Mouse (Mus musculus): Measurements from ENCODE around the gene Ccdc9b.

Ccdc9b gene

DNA sequence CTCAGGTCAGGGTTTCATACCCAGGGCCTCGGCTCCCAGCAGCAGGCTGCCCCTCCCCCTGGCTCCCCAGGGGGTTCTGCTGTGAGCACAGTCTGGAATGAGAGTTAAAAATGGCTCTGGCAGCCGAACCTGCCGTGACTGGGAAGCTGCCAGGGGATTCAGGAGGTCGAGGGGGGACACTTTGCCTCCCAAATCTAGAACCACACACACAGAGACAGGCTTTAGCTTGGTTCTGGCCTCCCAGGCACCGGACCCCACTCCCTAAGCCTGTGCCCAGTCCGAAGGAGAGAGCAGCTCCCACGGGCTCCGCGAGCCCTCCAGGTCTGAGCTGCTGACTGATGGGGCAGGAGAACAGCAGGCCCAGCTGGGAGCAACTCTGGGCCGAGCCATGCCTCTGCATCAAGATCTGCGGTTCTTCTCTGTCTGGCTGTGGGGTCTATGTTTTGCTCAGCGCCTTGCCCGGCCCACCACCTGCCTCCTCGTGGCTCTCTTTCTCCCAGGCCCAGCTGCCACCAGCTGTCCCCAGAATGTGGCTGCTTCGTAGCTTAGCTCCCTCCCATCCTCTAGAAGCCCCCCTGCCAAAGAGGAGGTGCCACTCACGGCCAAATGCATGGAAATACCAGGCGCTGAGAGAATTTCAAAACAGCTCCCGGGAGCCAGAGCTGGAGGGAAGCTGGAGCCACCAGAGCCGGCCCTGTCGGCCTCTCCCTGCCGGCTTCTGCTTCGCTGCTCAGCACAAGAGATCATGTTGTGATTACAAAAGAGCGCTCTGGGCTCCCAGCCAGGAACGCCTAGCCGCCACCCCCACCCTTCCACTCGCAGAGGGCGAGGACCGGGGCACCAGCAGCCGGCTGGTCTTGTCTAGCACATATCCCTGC lies at the start of gene Ccdc9b:
Gene Ccdc9b, minus strand, starts transcription at position 756 of the 878 bp plus-strand sequence.
- H3K36me3 ChIP-seq (ENCODE audit: control insufficient read depth, insufficient read depth, low read length, poor library complexity, severe bottlenecking) = no peaks in the 10 kb centered on the region
- no peaks in the 10 kb centered on the region for H3K27me3 ChIP-seq (ENCODE audit: control insufficient read depth, insufficient read depth, low read length, poor library complexity, severe bottlenecking)
- no peak for DNase-seq (ENCODE audit: low read depth, low spot score)

- Histone ChIP-seq H3K36me3 (ENCODE audit: control insufficient read depth, insufficient read depth, low read length, poor library complexity, severe bottlenecking) (no peaks in the 10 kb centered on the region), H3K27me3 (ENCODE audit: control insufficient read depth, insufficient read depth, low read length, poor library complexity, severe bottlenecking) (no peaks in the 10 kb centered on the region)
- DNase-seq (ENCODE audit: low read depth, low spot score) = no peak
These were observed 48.4 kb upstream of the Ccdc9b start for GRCm38 (mm10) chr2:118810861-118811260.

- DNase-seq (ENCODE audit: low read depth, low spot score) = no peak
- no peaks in the 10 kb centered on the region for H3K27me3 ChIP-seq (ENCODE audit: control insufficient read depth, insufficient read depth, low read length, poor library complexity, severe bottlenecking)
These were observed 44.4 kb upstream of the Ccdc9b start for GRCm38 (mm10) chr2:118806860-118807259.

DNA sequence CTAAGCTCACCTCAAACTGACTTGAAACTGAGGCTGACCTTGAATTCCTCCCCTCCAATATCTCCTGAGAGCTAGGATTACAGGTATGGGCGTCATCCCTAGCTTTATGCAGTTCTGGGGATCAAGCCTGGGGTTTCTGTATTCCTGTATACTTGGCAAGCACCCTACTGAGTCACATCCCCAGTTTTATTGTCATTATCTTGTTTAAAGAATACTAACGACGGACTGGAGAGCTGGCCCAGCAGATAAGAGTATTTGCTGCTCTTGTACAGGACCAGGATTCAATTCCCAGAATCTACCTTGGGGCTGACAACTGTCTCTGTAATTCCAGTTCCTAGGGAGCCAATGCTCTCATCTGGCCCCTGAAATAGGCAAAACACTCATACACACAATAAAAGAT lies 43.3 kb upstream of the Ccdc9b start:
- H3K36me3 ChIP-seq (ENCODE audit: control insufficient read depth, insufficient read depth, low read length, poor library complexity, severe bottlenecking) = no peaks in the 10 kb centered on the region
- no peaks in the 10 kb centered on the region for H3K27me3 ChIP-seq (ENCODE audit: control insufficient read depth, insufficient read depth, low read length, poor library complexity, severe bottlenecking)
- DNase-seq (ENCODE audit: low read depth, low spot score) = no peak

More at GRCm38 (mm10) chr2:118806860-118807259, 44.4 kb upstream of the Ccdc9b start:
- no peaks in the 10 kb centered on the region for H3K36me3 ChIP-seq (ENCODE audit: control insufficient read depth, insufficient read depth, low read length, poor library complexity, severe bottlenecking)

- H3K27me3 ChIP-seq (ENCODE audit: control insufficient read depth, insufficient read depth, low read length, poor library complexity, severe bottlenecking) = no peaks in the 10 kb centered on the region
- DNase-seq (ENCODE audit: low read depth, low spot score) = no peak
These were observed 42.7 kb upstream of the Ccdc9b start for GRCm38 (mm10) chr2:118805137-118805536.

DNA sequence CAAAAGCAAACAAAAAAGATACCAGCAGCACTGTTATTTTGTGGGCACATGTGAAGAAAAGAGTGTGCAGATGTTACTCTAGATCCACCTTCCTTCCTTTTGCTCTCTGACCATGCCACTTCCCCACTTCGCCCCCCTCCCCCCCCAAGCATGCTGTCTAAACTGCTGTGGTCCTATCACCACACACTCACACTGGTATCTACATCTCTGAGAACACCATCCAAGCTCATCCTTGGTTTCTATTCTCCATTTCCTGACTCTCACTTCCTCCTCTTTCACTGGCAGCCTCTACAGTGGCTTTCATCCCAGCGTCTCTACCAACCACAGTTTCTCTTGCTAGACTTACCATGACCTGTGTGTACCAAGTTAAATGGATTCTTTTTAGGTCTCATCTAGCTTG lies 42.0 kb upstream of the Ccdc9b start:
- Histone ChIP-seq H3K27me3 (ENCODE audit: control insufficient read depth, insufficient read depth, low read length, poor library complexity, severe bottlenecking) (no peaks in the 10 kb centered on the region), H3K36me3 (ENCODE audit: control insufficient read depth, insufficient read depth, low read length, poor library complexity, severe bottlenecking) (no peaks in the 10 kb centered on the region)
- DNase-seq (ENCODE audit: low read depth, low spot score) = peak; percentile 69

More at GRCm38 (mm10) chr2:118805137-118805536, 42.7 kb upstream of the Ccdc9b start:
- H3K36me3 ChIP-seq (ENCODE audit: control insufficient read depth, insufficient read depth, low read length, poor library complexity, severe bottlenecking) = no peaks in the 10 kb centered on the region

DNA sequence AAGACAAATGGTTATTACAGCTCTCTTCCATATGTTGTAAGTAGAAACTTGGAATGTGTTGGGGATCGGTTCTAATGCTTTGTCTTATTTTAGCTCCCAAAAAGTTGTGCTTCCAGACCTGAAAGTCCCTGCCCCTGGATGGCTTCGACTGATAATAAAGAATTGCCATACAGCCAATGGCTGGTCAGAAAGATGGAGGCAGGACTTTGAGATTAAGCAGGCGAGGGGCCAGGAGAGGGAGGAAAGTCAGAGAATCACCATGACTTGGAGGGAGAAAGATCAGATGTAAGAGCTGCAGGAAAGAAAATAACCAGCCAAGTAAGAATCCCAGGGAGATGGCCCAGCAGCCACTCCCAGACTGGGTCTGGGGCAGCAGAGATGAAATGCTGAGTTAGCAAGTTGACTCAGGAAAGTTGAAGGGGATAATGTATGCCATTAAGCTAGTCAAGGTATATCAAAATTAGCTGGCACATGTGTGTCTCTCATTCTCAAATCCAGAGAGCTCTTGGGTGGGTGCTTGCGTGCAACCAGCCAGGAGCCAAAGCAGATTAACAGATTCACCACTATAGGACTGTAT lies 40.2 kb upstream of the Ccdc9b start:
- no peaks in the 10 kb centered on the region for H3K36me3 ChIP-seq (ENCODE audit: control insufficient read depth, insufficient read depth, low read length, poor library complexity, severe bottlenecking)
- H3K27me3 ChIP-seq (ENCODE audit: control insufficient read depth, insufficient read depth, low read length, poor library complexity, severe bottlenecking) = no peaks in the 10 kb centered on the region
- DNase-seq (ENCODE audit: low read depth, low spot score) = no peak

DNA sequence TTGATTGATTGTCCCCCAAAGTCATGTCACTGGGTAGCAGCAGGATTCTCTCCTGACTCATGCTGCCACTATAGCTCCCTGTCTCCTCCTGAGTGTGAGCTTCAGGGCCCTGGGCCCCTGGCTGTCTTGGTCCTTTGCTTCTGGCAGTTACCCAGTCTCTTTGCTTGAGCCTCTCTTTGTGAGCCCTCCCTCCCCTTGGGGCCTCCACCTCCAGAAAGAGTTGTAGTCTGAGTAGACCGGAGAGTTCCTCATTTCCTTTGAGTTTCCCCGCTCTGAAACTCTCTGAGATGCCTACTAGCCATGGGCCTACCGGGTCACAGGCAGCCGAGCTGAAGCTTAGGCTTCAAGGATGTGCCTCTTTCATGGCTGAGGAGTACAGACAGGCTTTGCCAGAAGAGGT lies 31.2 kb upstream of the Ccdc9b start:
- no peak for DNase-seq (ENCODE audit: low read depth, low spot score)
- Histone ChIP-seq H3K36me3 (ENCODE audit: control insufficient read depth, insufficient read depth, low read length, poor library complexity, severe bottlenecking) (no peaks in the 10 kb centered on the region), H3K27me3 (ENCODE audit: control insufficient read depth, insufficient read depth, low read length, poor library complexity, severe bottlenecking) (no peaks in the 10 kb centered on the region)

DNA sequence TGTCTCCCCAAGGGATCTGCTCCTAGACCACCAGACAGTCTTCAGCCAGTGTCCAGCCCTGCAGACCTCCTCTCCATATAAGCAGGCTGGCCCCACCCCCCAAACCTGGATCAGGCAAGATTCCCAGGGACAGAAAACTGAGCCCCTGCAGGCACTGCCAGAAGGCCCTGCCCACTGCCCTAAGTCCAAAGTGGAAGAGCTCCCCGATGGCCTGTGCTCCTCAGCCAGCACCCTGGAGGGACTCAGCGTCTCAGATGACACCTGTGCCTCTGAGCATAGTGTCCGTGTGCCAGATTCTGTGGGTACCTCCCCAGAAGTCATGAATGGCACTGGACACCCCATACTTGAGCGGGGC lies 29.8 kb upstream of the Ccdc9b start:
- DNase-seq (ENCODE audit: low read depth, low spot score) = no peak
- no peaks in the 10 kb centered on the region for H3K27me3 ChIP-seq (ENCODE audit: control insufficient read depth, insufficient read depth, low read length, poor library complexity, severe bottlenecking)
- H3K36me3 ChIP-seq (ENCODE audit: control insufficient read depth, insufficient read depth, low read length, poor library complexity, severe bottlenecking) = no peaks in the 10 kb centered on the region

GRCm38 (mm10) chr2:118791591-118792258 lies 29.3 kb upstream of the Ccdc9b start:
- H3K36me3 ChIP-seq (ENCODE audit: control insufficient read depth, insufficient read depth, low read length, poor library complexity, severe bottlenecking) = no peaks in the 10 kb centered on the region
- no peaks in the 10 kb centered on the region for H3K27me3 ChIP-seq (ENCODE audit: control insufficient read depth, insufficient read depth, low read length, poor library complexity, severe bottlenecking)
- DNase-seq (ENCODE audit: low read depth, low spot score) = no peak

DNA sequence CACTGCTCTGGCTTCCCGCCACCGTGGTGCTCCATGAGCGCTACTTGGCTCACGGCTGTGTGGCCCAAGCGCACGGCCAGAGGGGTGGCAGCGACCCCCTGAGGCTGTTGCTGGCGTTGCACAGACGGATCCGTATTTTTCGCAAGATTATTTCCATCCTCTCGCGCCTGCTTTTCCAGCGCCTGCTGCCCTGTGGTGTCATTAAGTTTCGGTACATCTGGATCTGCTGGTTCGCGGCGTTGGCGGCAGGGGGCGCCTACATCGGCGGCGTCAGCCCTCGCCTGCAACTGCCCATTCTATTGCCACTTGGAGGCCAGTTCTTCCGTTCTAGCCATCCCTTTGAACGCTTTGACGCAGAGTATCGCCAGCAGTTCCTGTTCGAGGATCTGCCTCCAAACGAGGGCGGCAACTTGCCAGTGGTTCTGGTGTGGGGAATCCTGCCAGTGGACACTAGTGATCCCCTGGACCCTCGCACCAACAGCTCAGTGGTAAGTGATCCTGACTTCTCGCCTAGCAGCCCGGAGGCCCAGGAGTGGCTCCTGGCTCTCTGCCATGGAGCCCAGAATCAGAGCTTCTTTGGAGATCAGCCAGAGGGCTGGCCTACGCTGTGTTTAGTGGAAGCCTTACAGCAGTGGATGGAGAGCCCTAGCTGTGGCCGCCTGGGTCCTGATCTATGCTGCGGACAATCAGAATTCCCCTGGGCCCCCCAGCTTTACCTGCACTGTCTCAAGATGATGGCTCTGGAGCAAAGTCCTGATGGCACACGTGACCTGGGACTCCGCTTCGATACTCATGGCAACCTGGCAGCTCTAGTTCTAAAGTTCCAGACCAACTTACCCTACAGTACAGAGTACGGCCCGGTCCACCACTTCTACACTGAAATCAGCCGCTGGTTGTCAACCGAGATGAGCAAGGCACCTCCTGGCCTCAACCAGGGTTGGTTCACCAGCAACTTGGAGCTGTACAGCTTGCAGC lies 28.4 kb upstream of the Ccdc9b start:
- no peaks in the 10 kb centered on the region for H3K36me3 ChIP-seq (ENCODE audit: control insufficient read depth, insufficient read depth, low read length, poor library complexity, severe bottlenecking)
- H3K27me3 ChIP-seq (ENCODE audit: control insufficient read depth, insufficient read depth, low read length, poor library complexity, severe bottlenecking) = no peaks in the 10 kb centered on the region
- peak; percentile 57 for DNase-seq (ENCODE audit: low read depth, low spot score)

DNA sequence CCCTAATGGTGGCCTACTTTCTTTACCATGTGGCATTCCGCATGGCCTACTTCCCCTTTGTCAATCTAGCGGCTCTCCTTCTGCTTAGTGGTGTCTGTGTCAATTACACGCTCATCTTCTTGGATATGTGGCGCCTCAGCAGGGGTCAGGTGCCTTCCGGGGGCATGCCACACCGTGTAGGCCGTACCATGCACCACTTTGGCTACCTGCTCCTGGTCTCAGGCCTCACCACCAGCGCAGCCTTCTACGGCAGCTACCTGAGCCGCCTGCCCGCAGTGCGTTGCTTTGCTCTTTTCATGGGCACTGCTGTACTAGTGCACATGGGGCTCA lies 27.7 kb upstream of the Ccdc9b start:
- no peak for DNase-seq (ENCODE audit: low read depth, low spot score)
- no peaks in the 10 kb centered on the region for H3K36me3 ChIP-seq (ENCODE audit: control insufficient read depth, insufficient read depth, low read length, poor library complexity, severe bottlenecking)
- H3K27me3 ChIP-seq (ENCODE audit: control insufficient read depth, insufficient read depth, low read length, poor library complexity, severe bottlenecking) = no peaks in the 10 kb centered on the region

DNA sequence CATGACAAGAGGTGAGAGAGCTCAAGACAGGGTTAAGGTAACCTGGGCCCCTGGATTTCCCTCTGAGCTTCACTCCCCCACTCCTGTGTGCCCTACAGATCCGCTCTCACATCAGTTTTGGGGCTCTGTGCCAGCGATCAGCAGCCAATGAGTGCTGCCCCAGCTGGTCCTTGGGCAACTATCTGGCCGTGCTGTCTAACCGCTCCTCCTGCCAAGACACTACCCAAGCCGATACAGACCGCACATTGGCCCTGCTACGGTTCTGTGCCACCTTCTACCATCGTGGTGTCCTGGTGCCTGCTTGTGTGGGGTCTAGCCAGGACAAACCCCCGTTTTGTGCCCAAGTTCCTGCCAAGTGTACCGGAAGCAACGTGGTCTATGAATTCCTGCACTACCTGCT lies 27.0 kb upstream of the Ccdc9b start:
- no peaks in the 10 kb centered on the region for H3K36me3 ChIP-seq (ENCODE audit: control insufficient read depth, insufficient read depth, low read length, poor library complexity, severe bottlenecking)
- DNase-seq (ENCODE audit: low read depth, low spot score) = no peak
- no peaks in the 10 kb centered on the region for H3K27me3 ChIP-seq (ENCODE audit: control insufficient read depth, insufficient read depth, low read length, poor library complexity, severe bottlenecking)

DNA sequence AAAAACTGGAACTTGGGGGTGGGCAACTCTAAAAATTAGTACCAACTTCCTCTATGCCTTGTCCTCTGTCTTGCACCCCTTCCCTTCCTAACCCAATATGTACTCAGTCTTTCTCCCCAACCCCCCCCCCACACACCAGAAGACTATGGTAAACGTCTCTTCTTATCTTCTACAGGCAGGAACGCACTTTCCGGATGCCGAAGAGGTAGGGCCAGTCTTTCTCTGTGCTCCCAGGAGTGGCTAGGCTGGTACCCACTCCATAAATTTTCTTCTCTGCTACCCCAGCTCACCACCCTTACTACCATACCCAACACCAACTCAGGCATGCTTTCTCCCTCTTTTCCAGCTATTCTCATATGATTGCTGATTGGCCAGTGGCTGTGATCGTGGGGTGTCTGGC lies 24.1 kb upstream of the Ccdc9b start:
- H3K27me3 ChIP-seq (ENCODE audit: control insufficient read depth, insufficient read depth, low read length, poor library complexity, severe bottlenecking) = no peaks in the 10 kb centered on the region
- no peak for DNase-seq (ENCODE audit: low read depth, low spot score)
- H3K36me3 ChIP-seq (ENCODE audit: control insufficient read depth, insufficient read depth, low read length, poor library complexity, severe bottlenecking) = no peaks in the 10 kb centered on the region
